Mouse (Mus musculus) liver, embryonic 14.5 days (tissue): ENCODE data around the gene Gdap1l1.

Experiments used
- CTCF ChIP-seq: IDR thresholded peaks from 2 replicates; pipeline ENCODE4 v1.5.1; 2016; ENCODE audit warnings: antibody characterized with exemption, low read depth, control low read depth
- EP300 ChIP-seq: IDR thresholded peaks from 2 replicates; pipeline ENCODE4 v1.6.1; 2016; ENCODE audit warnings: antibody characterized with exemption, low read depth

- TF ChIP-seq CTCF, result no peak
- TF ChIP-seq EP300, result no peak
These were observed 40.4 kb upstream of the Gdap1l1 start, which contains the start of gene Jph2 for GRCm38 (mm10) chr2:163397905-163398304.
